Mouse (Mus musculus) lung, embryonic 15.5 days (tissue): ENCODE data around the gene Olfr1254. TPM values are rescaled to one million over a fixed set of nuclear protein-coding genes. Genes with fewer than 3 reads are reported as not detected.

Experiments used
- ATAC-seq: fragments of 200-750 bp; cut with Nextera tagmentation; 2 replicates; pipeline ENCODE4 v1.8.0; 2017; ENCODE audit warnings: moderate number of reproducible peaks, borderline replicate concordance; ENCODE audit not compliant: low FRiP score, low TSS enrichment; ENCODE audit errors: extremely low read depth
- H3K27ac ChIP-seq: fragments of 300-500 bp; sonication (generic); 2 replicates; pipeline ENCODE4 v1.5.1; 2015; ENCODE audit warnings: moderate library complexity, mild to moderate bottlenecking, inconsistent platforms
- H3K27me3 ChIP-seq: fragments of 300-500 bp; sonication (generic); 2 replicates; pipeline ENCODE4 v1.6.1; 2015; ENCODE audit warnings: inconsistent platforms
- H3K36me3 ChIP-seq: fragments of 300-500 bp; sonication (generic); 2 replicates; pipeline ENCODE4 v1.6.1; 2015; ENCODE audit warnings: inconsistent platforms
- H3K4me1 ChIP-seq: fragments of 300-500 bp; sonication (generic); 2 replicates; pipeline ENCODE4 v1.6.1; 2015; ENCODE audit warnings: inconsistent platforms
- H3K4me2 ChIP-seq: fragments of 300-500 bp; sonication (generic); 2 replicates; pipeline ENCODE4 v1.6.1; 2015; ENCODE audit warnings: inconsistent platforms, mild to moderate bottlenecking, moderate library complexity
- H3K4me3 ChIP-seq: fragments of 300-500 bp; sonication (generic); 2 replicates; pipeline ENCODE4 v1.5.1; 2015; ENCODE audit warnings: mild to moderate bottlenecking, inconsistent platforms
- H3K9ac ChIP-seq: fragments of 300-500 bp; sonication (generic); 2 replicates; pipeline ENCODE4 v1.6.1; 2015; ENCODE audit warnings: inconsistent platforms
- H3K9me3 ChIP-seq: fragments of 300-500 bp; sonication (generic); 2 replicates; pipeline ENCODE4 v1.6.1; 2016; ENCODE audit warnings: inconsistent platforms
- whole genome bisulfite sequencing: fragments of 180-500 bp; shearing (Covaris S2); methylation state at CpG from one replicate; pipeline ENCODE4 v1.1.7; 2015; 5-methylcytosine and 5-hydroxymethylcytosine counted together
- polyA plus RNA-seq: library from polyadenylated mRNA; unstranded; fragments of >200 nt; fragmentation: Nextera tagmentation; extraction: Ambion mirVana; gene quantifications from 2 replicates; pipeline ENCODE4 v1.2.1, GENCODE M21; 2015

Olfr1254 gene
- polyA plus RNA-seq, result not detected in 2 replicates

DNA sequence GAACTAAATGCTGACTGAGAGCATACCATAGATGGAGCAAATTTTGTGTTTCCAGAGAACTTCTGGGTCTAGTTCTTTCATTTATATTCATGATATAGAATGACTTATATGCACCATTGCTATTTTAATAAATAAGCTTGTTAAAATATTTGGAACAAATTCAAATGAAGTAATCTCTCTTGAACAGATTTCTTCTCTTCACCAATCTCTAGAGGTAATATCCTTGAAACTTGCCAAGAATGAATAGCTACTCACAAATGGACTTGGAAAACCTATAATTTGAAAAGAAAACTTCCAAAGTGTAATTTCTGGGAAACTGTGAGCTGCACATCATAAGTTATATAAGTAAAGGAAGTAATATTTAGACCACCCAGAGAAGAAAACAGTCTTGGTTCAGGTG is at the start of gene Olfr1254:
TSS of gene Olfr1254 (minus strand) at position 101 of the 400 bp plus-strand sequence.
- ATAC-seq, result no peak
- Histone ChIP-seq H3K27me3 (no peaks in the 10 kb centered on the region), H3K27ac (no peak within 1 kb of the TSS)

GRCm38 (mm10) chr2:89841455-89841854 is 48.0 kb upstream of the Olfr1254 start, which contains the start of gene Olfr1256:
Olfr1256 (minus strand) TSS chr2:89841555.
- Histone ChIP-seq H3K4me1 (no peaks in the 10 kb centered on the region), H3K4me2 (no peak within 1 kb of the TSS), H3K4me3 (no peak within 1 kb of the TSS), H3K9ac (no peak within 1 kb of the TSS), H3K36me3 (no peaks in the 10 kb centered on the region), H3K27ac (no peak within 1 kb of the TSS), H3K27me3 (no peaks in the 10 kb centered on the region), H3K9me3 (no peaks in the 10 kb centered on the region)
- 45% methylated on average over 2 of the region's 2 CpGs for WGBS
- ATAC-seq, result no peak

More for the DNA sequence above, at the start of gene Olfr1254:
- H3K4me3 ChIP-seq, result no peak within 1 kb of the TSS
- H3K4me2 ChIP-seq, result no peak within 1 kb of the TSS
- H3K4me1 ChIP-seq, result no peaks in the 10 kb centered on the region
- no peak within 1 kb of the TSS for H3K9ac ChIP-seq
- H3K36me3 ChIP-seq, result no peaks in the 10 kb centered on the region
- no peaks in the 10 kb centered on the region for H3K9me3 ChIP-seq

- Histone ChIP-seq H3K4me1 (no peaks in the 10 kb centered on the region), H3K9me3 (no peaks in the 10 kb centered on the region), H3K27me3 (no peaks in the 10 kb centered on the region), H3K9ac (no peak overlapping the region), H3K4me2 (no peak overlapping the region), H3K27ac (no peak overlapping the region), H3K36me3 (no peaks in the 10 kb centered on the region), H3K4me3 (no peak overlapping the region)
- no peak for ATAC-seq
- 84% methylated on average over 1 of the region's 1 CpGs for WGBS
Observed at GRCm38 (mm10) chr2:89820216-89820615, 26.8 kb upstream of the Olfr1254 start.

DNA sequence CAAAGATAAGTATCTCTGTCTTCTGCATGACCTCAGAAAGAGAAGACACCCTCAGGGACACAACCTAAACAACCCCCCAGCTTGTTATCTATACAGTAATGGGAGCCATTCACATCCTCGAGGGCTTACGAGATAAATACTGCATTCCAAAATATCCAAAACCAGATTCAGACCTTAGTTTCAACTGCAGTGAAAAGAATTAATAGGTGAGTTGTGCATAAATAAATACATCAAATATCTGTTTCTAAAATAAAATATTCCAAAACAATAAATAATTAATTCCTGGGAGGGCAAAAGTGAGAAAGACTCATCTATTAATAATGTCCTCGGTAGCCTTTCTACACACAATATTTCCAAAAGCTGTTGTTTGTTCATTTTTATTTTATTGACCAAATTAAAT is 18.3 kb upstream of the Olfr1254 start, which contains the start of gene Olfr1255:
TSS of gene Olfr1255 (plus strand) at position 301 of the 400 bp plus-strand sequence.
- no peak within 1 kb of the TSS for H3K27ac ChIP-seq
- no peaks in the 10 kb centered on the region for H3K27me3 ChIP-seq
- no peaks in the 10 kb centered on the region for H3K9me3 ChIP-seq
- ATAC-seq, result no peak
- no peak within 1 kb of the TSS for H3K4me3 ChIP-seq
- no peaks in the 10 kb centered on the region for H3K4me1 ChIP-seq
- no peaks in the 10 kb centered on the region for H3K36me3 ChIP-seq
- no peak within 1 kb of the TSS for H3K9ac ChIP-seq
- H3K4me2 ChIP-seq, result no peak within 1 kb of the TSS
- WGBS, result 68% methylated on average over 3 of the region's 3 CpGs

DNA sequence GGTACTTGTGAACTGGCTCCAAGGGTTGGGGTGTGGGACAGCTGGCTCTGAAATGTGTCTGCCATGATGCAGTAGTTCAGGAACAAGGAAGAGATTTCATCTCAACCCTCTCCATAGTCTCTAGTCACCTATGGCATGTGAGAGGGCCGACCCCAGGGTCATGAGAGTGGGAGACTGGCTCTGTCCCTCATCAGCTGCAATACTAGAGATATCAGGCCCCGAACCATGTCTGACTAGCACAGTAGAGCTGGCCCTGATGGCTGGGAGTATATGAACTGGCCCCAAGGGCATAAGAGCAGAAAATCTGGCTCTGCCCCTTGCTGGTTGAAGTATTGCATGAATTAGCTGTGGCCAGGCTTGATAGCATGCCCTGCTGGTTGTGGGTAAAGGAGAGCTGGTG is 17.3 kb upstream of the Olfr1254 start:
- Histone ChIP-seq H3K27me3 (no peaks in the 10 kb centered on the region), H3K9ac (no peak overlapping the region), H3K4me3 (no peak overlapping the region), H3K9me3 (no peaks in the 10 kb centered on the region), H3K27ac (no peak overlapping the region), H3K36me3 (no peaks in the 10 kb centered on the region), H3K4me1 (no peaks in the 10 kb centered on the region), H3K4me2 (no peak overlapping the region)
- 74% methylated on average over 2 of the region's 2 CpGs for WGBS
- no peak for ATAC-seq

DNA sequence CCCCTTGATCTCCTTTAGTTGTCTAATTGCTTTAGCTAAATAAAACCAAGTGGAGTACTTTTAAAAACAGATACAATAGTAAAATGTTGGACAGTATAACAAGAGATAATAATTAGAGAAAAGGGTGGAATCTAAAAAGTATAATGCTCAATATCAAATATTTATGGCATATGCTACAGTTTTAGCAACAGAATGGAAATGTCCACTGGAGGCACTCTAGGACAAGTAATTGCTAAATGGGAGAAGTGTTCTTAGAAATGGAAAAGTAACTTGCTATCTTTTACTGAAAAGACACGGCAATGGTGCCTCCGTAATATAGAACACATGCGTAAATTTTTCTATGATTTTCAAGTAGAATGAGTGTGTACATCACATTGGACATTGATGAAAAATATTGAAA is 6.2 kb upstream of the Olfr1254 start:
- ATAC-seq, result no peak
- Histone ChIP-seq H3K27me3 (no peaks in the 10 kb centered on the region), H3K4me2 (no peak overlapping the region), H3K4me1 (no peaks in the 10 kb centered on the region), H3K36me3 (no peaks in the 10 kb centered on the region), H3K9me3 (no peaks in the 10 kb centered on the region), H3K27ac (no peak overlapping the region), H3K9ac (no peak overlapping the region), H3K4me3 (no peak overlapping the region)
- WGBS, result 85% methylated on average over 3 of the region's 3 CpGs

DNA sequence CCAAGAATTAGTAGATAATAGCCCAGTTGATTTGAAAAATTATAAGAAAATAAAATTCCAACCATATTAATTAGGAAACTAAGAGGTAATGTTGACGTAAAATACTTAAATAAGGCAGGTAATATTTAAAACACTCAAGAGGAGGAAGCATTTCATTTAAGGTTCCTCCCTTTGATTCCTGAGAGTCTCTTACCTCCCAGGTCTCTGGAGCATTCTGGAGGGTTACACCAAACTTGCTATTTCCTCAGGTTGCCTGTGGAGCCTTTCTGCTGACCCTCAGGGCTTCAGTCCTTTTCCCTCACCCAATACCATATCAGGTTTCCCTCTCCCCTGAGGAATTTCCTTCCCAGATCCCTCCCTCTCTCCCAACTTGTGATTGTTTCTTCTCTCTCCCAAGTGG is 36.4 kb downstream of the Olfr1254 start, which contains the start of gene Olfr1253:
TSS of gene Olfr1253 (minus strand) at position 101 of the 400 bp plus-strand sequence.
- Histone ChIP-seq H3K9ac (no peak within 1 kb of the TSS), H3K27ac (no peak within 1 kb of the TSS), H3K9me3 (no peaks in the 10 kb centered on the region), H3K4me3 (no peak within 1 kb of the TSS), H3K4me2 (no peak within 1 kb of the TSS), H3K4me1 (no peaks in the 10 kb centered on the region), H3K36me3 (no peaks in the 10 kb centered on the region), H3K27me3 (no peaks in the 10 kb centered on the region)
- WGBS, result 89% methylated on average over 1 of the region's 1 CpGs
- no peak for ATAC-seq

Other genes with a start within 250 kb of the Olfr1254 start
- gene Olfr1245, start 215.2 kb downstream of the Olfr1254 start, polyA plus RNA-seq, result not detected in 2 replicates
- not detected in 2 replicates for gene Olfr1246, start 200.5 kb downstream of the Olfr1254 start, polyA plus RNA-seq
- gene Olfr1247, start 179.5 kb downstream of the Olfr1254 start, polyA plus RNA-seq, result not detected in 2 replicates
- not detected in 2 replicates for gene Olfr1248, start 175.4 kb downstream of the Olfr1254 start, polyA plus RNA-seq
- gene Olfr1249, start 158.6 kb downstream of the Olfr1254 start, polyA plus RNA-seq, result not detected in 2 replicates
- gene Olfr1250, start 132.2 kb downstream of the Olfr1254 start, polyA plus RNA-seq, result not detected in 2 replicates
- not detected in 2 replicates for gene Olfr1251, start 121.7 kb downstream of the Olfr1254 start, polyA plus RNA-seq
- gene Olfr1252, start 68.6 kb downstream of the Olfr1254 start, polyA plus RNA-seq, result not detected in 2 replicates
- not detected in 2 replicates for gene Olfr1253, start 36.5 kb downstream of the Olfr1254 start, polyA plus RNA-seq
- gene Olfr1255, start 18.4 kb upstream of the Olfr1254 start, polyA plus RNA-seq, result not detected in 2 replicates
- gene Olfr1256, start 47.9 kb upstream of the Olfr1254 start, polyA plus RNA-seq, result not detected in 2 replicates
- not detected in 2 replicates for gene Olfr48, start 54.6 kb upstream of the Olfr1254 start, polyA plus RNA-seq
- not detected in 2 replicates for gene Olfr1257, start 84.8 kb upstream of the Olfr1254 start, polyA plus RNA-seq
- not detected in 2 replicates for gene Olfr1258, start 133.7 kb upstream of the Olfr1254 start, polyA plus RNA-seq
- gene Olfr1259, start 155.0 kb upstream of the Olfr1254 start, polyA plus RNA-seq, result not detected in 2 replicates
- not detected in 2 replicates for gene Olfr1260, start 180.7 kb upstream of the Olfr1254 start, polyA plus RNA-seq
- gene Olfr1261, start 197.6 kb upstream of the Olfr1254 start, polyA plus RNA-seq, result not detected in 2 replicates
- not detected in 2 replicates for gene Olfr1262, start 206.5 kb upstream of the Olfr1254 start, polyA plus RNA-seq
- not detected in 2 replicates for gene Olfr1263, start 218.5 kb upstream of the Olfr1254 start, polyA plus RNA-seq
- not detected in 2 replicates for gene Olfr1264, start 232.0 kb upstream of the Olfr1254 start, polyA plus RNA-seq
- not detected in 2 replicates for gene Olfr1265, start 241.7 kb upstream of the Olfr1254 start, polyA plus RNA-seq